Mouse (Mus musculus) activated CD4-positive, CD25-positive, alpha-beta regulatory T cell (primary cell): Measurements from ENCODE around the gene Trp63. TPM values are rescaled to one million over a fixed set of nuclear protein-coding genes. Genes with fewer than 3 reads are reported as not detected.

ENCODE experiments used
- polyA plus RNA-seq, 2 experiments: library from polyadenylated mRNA; unstranded; fragments of 100-300 nt; shearing (Covaris generic); gene quantifications; one replicate each; pipeline ENCODE4 v1.2.1; 2017

Gene Trp63
- under 1 TPM; 0.10 to 0.43 TPM for polyA plus RNA-seq

GRCm38 (mm10) chr16:25683531-25684248 lies at the start of gene Trp63:
Trp63 (plus strand) TSS chr16:25683763.

